Mouse (Mus musculus) hindbrain, postnatal 0 days (tissue): ENCODE measurements at regions not wholly inside any gene's neighbourhood (a gene's known extent, or its start where the extent isn't known, plus 50 kb on each side); places are given as distances from the start of the nearest gene placed in this dataset.
A peak's percentile ranks its signal among the peaks of the same experiment; 100 is the strongest.

Experiments used
- ATAC-seq: fragments of 200-750 bp; cut with Nextera tagmentation; 2 replicates; pipeline ENCODE4 v1.8.0; 2017; ENCODE audit warnings: mild to moderate bottlenecking, moderate TSS enrichment, moderate library complexity
- DNase-seq: peaks from one replicate; pipeline ENCODE4 v3.0.0-alpha.2; 2015; ENCODE audit warnings: low spot score
- H3K27ac ChIP-seq: fragments of 300-500 bp; sonication (generic); 2 replicates; pipeline ENCODE4 v1.5.1; 2014; ENCODE audit warnings: mild to moderate bottlenecking
- H3K27me3 ChIP-seq: fragments of 300-500 bp; sonication (generic); 2 replicates; pipeline ENCODE4 v1.6.1; 2014; ENCODE audit warnings: low read length, mixed read lengths; ENCODE audit not compliant: insufficient read depth
- H3K36me3 ChIP-seq: fragments of 300-500 bp; sonication (generic); 2 replicates; pipeline ENCODE4 v1.6.1; 2014; ENCODE audit warnings: low read length, mixed read lengths; ENCODE audit not compliant: insufficient read depth
- H3K4me1 ChIP-seq: fragments of 300-500 bp; sonication (generic); 2 replicates; pipeline ENCODE4 v1.6.1; 2014; ENCODE audit warnings: antibody characterized with exemption, low read length, mixed read lengths; ENCODE audit not compliant: insufficient read depth
- H3K4me2 ChIP-seq: fragments of 300-500 bp; sonication (generic); 2 replicates; pipeline ENCODE4 v1.6.1; 2014; ENCODE audit warnings: low read depth, mild to moderate bottlenecking, low read length, moderate library complexity, mixed read lengths
- H3K4me3 ChIP-seq: fragments of 300-500 bp; sonication (generic); 2 replicates; pipeline ENCODE4 v1.5.1; 2014; ENCODE audit warnings: low read length
- H3K9ac ChIP-seq: fragments of 300-500 bp; sonication (generic); replicated peaks from 2 replicates; pipeline ENCODE4 v1.6.1; 2014; ENCODE audit warnings: mild to moderate bottlenecking, low read length, moderate library complexity, mixed read lengths
- H3K9me3 ChIP-seq: fragments of 300-500 bp; sonication (generic); 2 replicates; pipeline ENCODE4 v1.6.1; 2016; ENCODE audit warnings: low read length, mixed read lengths
- CTCF ChIP-seq: IDR thresholded peaks from 2 replicates; pipeline ENCODE4 v1.5.1; 2016; ENCODE audit warnings: antibody characterized with exemption, control low read depth, low read depth
- WGBS: fragments of 180-500 bp; shearing (Covaris S2); extraction: QIAGEN DNeasy Blood & Tissue Kit; methylation state at CpG from one replicate; pipeline ENCODE4 v1.1.7; 2014; 5-methylcytosine and 5-hydroxymethylcytosine counted together

DNA sequence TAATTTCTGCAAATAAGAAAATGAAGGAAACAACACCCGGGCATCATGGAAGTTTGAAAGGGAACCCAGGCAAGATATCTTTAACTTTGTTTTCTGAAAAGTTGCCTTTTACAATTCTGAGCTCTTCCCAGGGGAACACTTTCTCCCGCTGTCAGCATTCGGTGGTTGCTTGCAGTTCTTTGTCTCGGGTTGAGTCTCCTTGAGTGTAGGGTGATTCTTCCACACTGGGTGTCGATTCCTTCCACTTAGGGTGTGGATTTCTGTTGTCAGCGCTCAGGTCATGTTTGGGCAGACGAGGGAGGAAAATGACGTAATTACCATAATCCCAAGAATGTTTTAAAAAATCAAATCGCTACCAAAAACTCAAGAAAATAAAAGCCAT lies 198.7 kb upstream of the Tacr3 start:
- Histone ChIP-seq H3K9me3 (no peaks in the 10 kb centered on the region), H3K4me2 (peak overlapping the region; percentile 47), H3K27ac (no peak overlapping the region), H3K36me3 (no peaks in the 10 kb centered on the region), H3K4me1 (no peaks in the 10 kb centered on the region), H3K27me3 (no peaks in the 10 kb centered on the region), H3K4me3 (no peak overlapping the region), H3K9ac (no peak overlapping the region)
- no peak for TF ChIP-seq CTCF
- WGBS = 47% methylated on average over 9 of the region's 9 CpGs
- ATAC-seq = no peak
- no peak for DNase-seq

DNA sequence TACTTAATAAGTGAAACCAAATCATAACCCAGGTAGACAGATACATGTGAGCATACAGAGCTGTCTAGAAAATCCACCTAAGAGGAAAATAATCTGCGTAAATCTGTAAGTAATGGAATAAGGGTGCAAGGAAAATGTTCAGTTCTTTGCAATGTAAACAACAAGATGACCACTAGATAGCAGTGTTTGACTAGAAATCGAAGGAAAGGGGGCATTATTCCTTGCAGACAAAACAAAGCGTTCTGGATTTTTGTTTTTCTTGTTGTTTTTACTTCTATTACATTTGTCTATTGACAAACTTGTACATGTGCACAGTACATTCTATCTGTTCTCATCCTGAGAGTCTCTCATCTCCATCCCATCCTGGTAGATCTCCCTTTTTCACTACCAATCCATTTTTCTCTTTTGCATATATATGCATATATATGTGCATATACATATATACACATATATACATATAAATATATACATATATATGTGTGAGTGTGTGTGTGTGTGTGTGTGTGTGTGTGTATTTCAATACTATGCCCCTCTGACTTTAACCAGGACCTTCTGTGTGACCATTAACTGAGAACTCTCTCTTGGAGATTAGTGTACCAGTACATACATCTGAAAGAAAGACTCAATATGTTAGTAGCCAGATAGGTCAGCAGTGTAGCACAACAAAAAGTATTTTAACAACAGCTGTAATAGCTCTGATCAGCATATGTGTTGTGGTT lies 179.9 kb upstream of the Tacr3 start:
- H3K4me2 ChIP-seq = no peak overlapping the region
- H3K9ac ChIP-seq = no peak overlapping the region
- H3K4me3 ChIP-seq = no peak overlapping the region
- no peak overlapping the region for H3K27ac ChIP-seq
- WGBS = 27% methylated on average over 3 of the region's 3 CpGs
- TF ChIP-seq CTCF = peak; percentile 76
- H3K4me1 ChIP-seq = no peaks in the 10 kb centered on the region
- DNase-seq = peak; percentile 78
- no peaks in the 10 kb centered on the region for H3K9me3 ChIP-seq
- H3K36me3 ChIP-seq = no peaks in the 10 kb centered on the region
- ATAC-seq = peak; percentile 43; the same call in 1 of the 2 replicates
- no peaks in the 10 kb centered on the region for H3K27me3 ChIP-seq

DNA sequence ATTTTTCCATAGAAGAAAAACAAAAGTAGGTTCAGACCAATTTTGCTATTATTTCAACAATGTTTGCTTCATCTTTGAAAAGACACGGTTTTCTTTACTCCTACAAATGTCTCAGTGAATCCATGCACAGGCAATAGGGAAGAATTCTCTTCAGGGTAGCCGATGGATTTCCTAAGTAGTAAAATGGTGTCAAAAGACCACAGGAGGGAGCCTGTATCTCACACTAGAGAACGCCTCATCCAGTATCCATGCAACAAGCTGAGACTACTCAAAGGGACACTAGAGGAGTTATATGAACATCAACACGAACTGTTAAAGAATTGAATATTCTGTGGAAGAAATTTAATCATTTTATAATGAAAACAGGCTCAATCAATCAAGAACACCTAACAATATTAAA lies 174.8 kb upstream of the Tacr3 start:
- H3K27me3 ChIP-seq = no peaks in the 10 kb centered on the region
- 21% methylated on average over 4 of the region's 4 CpGs for WGBS
- no peaks in the 10 kb centered on the region for H3K9me3 ChIP-seq
- peak; percentile 84 for DNase-seq
- no peak overlapping the region for H3K27ac ChIP-seq
- no peaks in the 10 kb centered on the region for H3K4me1 ChIP-seq
- H3K9ac ChIP-seq = no peak overlapping the region
- TF ChIP-seq CTCF = peak; percentile 70
- no peaks in the 10 kb centered on the region for H3K36me3 ChIP-seq
- peak; percentile 84; the same call in 1 of the 2 replicates for ATAC-seq
- H3K4me3 ChIP-seq = no peak overlapping the region
- no peak overlapping the region for H3K4me2 ChIP-seq

DNA sequence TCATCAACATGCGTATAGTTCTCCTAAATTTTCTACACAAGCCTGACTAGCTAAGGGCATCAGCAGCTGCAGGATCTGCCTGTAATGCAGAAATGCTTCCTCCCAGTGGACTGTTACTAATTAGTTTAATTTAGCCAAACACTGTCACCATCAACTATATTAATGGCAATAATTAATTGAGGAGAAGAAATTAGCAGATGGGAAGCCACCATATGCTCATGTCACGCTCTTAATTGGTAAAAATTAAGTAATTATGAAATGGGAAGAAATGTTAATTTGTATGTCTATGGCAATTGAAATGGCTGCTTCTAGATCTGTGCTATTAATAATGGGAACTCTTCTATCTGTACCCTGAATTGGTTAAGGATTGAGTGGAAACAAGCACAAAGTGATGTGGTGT lies 133.9 kb upstream of the Tacr3 start:
- no peaks in the 10 kb centered on the region for H3K9me3 ChIP-seq
- peak; percentile 32 for DNase-seq
- ATAC-seq = 0 out of 2 replicates have a peak, but pooled peaks have one; percentile 55
- no peaks in the 10 kb centered on the region for H3K36me3 ChIP-seq
- no peak overlapping the region for H3K4me2 ChIP-seq
- no peaks in the 10 kb centered on the region for H3K27me3 ChIP-seq
- H3K9ac ChIP-seq = no peak overlapping the region
- no peak overlapping the region for H3K4me3 ChIP-seq
- H3K4me1 ChIP-seq = no peaks in the 10 kb centered on the region
- no peak for TF ChIP-seq CTCF
- H3K27ac ChIP-seq = no peak overlapping the region
- WGBS = 71% methylated on average over 2 of the region's 2 CpGs

DNA sequence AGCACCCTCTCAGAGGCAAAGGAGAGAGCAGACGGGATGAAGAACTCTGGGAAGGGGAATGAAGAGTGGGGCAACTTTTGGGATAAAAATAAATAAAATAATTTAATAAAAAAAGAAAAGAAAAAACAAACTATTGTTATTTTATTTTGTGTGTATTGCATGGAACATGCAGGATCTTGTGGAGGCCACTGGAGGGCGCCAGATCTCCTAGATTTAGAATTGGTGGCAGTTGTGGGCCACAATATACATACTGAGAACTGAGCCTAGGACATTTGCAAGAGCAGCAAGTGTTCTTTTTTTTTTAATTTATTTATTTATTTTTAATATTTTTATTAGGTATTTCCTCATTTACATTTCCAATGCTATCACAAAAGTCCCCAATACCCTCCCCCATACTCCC lies 110.2 kb upstream of the Tacr3 start:
- no peaks in the 10 kb centered on the region for H3K36me3 ChIP-seq
- no peak overlapping the region for H3K27ac ChIP-seq
- no peak for DNase-seq
- H3K4me2 ChIP-seq = no peak overlapping the region
- no peaks in the 10 kb centered on the region for H3K27me3 ChIP-seq
- no peaks in the 10 kb centered on the region for H3K4me1 ChIP-seq
- no peak overlapping the region for H3K9ac ChIP-seq
- WGBS = 37% methylated on average over 2 of the region's 2 CpGs
- H3K9me3 ChIP-seq = no peaks in the 10 kb centered on the region
- TF ChIP-seq CTCF = peak; percentile 27; the same call in 1 of the 2 replicates
- ATAC-seq = no peak
- no peak overlapping the region for H3K4me3 ChIP-seq

DNA sequence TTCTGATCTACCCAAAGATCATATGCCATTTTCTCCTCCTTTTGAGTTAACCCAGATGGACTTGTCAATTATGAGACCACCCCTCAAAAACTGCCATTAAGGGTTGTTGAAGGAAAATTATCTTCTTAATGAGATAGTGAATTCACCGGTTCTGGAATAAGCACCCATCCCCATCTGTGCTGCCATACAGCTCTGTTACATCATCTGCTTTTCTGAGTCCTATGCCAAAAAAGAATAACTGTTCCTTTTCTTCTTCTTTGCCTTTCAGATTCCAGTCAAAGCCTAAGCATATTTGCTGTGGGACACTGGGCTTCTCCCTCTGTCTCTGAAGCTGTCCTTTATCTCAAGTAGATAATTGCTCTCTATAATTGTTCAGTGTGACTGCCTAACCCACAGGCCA lies 93.1 kb upstream of the Tacr3 start:
- Histone ChIP-seq H3K9ac (no peak overlapping the region), H3K27me3 (no peaks in the 10 kb centered on the region), H3K4me2 (no peak overlapping the region), H3K4me1 (no peaks in the 10 kb centered on the region), H3K36me3 (no peaks in the 10 kb centered on the region), H3K4me3 (no peak overlapping the region), H3K9me3 (no peaks in the 10 kb centered on the region), H3K27ac (no peak overlapping the region)
- TF ChIP-seq CTCF = no peak
- no peak for DNase-seq
- 60% methylated on average over 1 of the region's 1 CpGs for WGBS
- no peak for ATAC-seq

DNA sequence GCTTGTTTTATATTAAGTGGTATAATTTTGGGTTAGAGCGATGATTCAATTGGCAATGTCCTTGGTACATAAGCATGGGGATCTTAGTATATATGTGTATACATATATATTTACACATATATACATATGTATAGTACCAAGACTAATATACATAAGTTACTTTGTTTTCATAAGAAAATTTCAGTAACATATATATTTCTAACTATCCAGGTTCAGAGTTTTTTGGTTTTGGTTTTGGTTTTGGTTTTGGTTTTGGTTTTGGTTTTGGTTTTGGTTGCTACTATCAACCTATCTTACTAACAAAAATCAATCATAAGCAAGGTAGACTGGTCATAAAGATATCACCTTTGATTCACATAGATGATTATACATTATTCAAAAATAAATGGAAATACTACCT lies 67.7 kb upstream of the Tacr3 start:
- no peak overlapping the region for H3K4me3 ChIP-seq
- no peak overlapping the region for H3K9ac ChIP-seq
- WGBS = 100% methylated on average over 1 of the region's 1 CpGs
- H3K36me3 ChIP-seq = no peaks in the 10 kb centered on the region
- DNase-seq = no peak
- H3K27me3 ChIP-seq = no peaks in the 10 kb centered on the region
- no peak overlapping the region for H3K27ac ChIP-seq
- H3K4me1 ChIP-seq = no peaks in the 10 kb centered on the region
- ATAC-seq = no peak
- H3K9me3 ChIP-seq = no peaks in the 10 kb centered on the region
- H3K4me2 ChIP-seq = no peak overlapping the region
- no peak for TF ChIP-seq CTCF
